Mouse (Mus musculus): ENCODE measurements around the gene Gc. TPM values are rescaled to one million over a fixed set of nuclear protein-coding genes. Genes with fewer than 3 reads are reported as not detected.

The Gc gene
- polyA plus RNA-seq (2017; shearing (Covaris generic)): not detected

GRCm38 (mm10) chr5:89457554-89458062 is at the start of gene Gc:
Gene Gc, minus strand, starts transcription at chr5:89457898.

Other genes with a start within 250 kb of the Gc start
- not detected for gene Npffr2, start 69.5 kb upstream of the Gc start, polyA plus RNA-seq (2017; shearing (Covaris generic))